Mouse (Mus musculus) liver, embryonic 11.5 days (tissue): ENCODE data around the gene Fos. TPM values are rescaled to one million over a fixed set of nuclear protein-coding genes. Genes with fewer than 3 reads are reported as not detected.

Experiments
- ATAC-seq: fragments of 200-750 bp; cut with Nextera tagmentation; replicated peaks from 2 replicates; pipeline ENCODE4 v1.8.0; 2017; ENCODE audit warnings: moderate number of reproducible peaks, mild to moderate bottlenecking, moderate TSS enrichment, moderate library complexity; ENCODE audit not compliant: low FRiP score
- DNase-seq: peaks from one replicate; pipeline ENCODE4 v3.0.0-alpha.2; 2017; ENCODE audit warnings: low spot score
- H3K27ac ChIP-seq: fragments of 300-500 bp; sonication (generic); 2 replicates; pipeline ENCODE4 v1.5.1; 2014; ENCODE audit warnings: mild to moderate bottlenecking, low read depth, low read length, control low read depth
- H3K27me3 ChIP-seq: fragments of 300-500 bp; sonication (generic); replicated peaks from 2 replicates; pipeline ENCODE4 v1.6.1; 2014; ENCODE audit warnings: low read length, mixed read lengths; ENCODE audit not compliant: control insufficient read depth, insufficient read depth
- H3K36me3 ChIP-seq: fragments of 300-500 bp; sonication (generic); 2 replicates; pipeline ENCODE4 v1.6.1; 2014; ENCODE audit warnings: mild to moderate bottlenecking, low read length, moderate library complexity, mixed read lengths; ENCODE audit not compliant: control insufficient read depth, insufficient read depth
- H3K4me1 ChIP-seq: fragments of 300-500 bp; sonication (generic); replicated peaks from 2 replicates; pipeline ENCODE4 v1.6.1; 2014; ENCODE audit warnings: low read length, mixed read lengths; ENCODE audit not compliant: control insufficient read depth, insufficient read depth
- H3K4me2 ChIP-seq: fragments of 300-500 bp; sonication (generic); 2 replicates; pipeline ENCODE4 v1.6.1; 2014; ENCODE audit warnings: mild to moderate bottlenecking, control low read depth, moderate library complexity
- H3K4me3 ChIP-seq: fragments of 300-500 bp; sonication (generic); 2 replicates; pipeline ENCODE4 v1.5.1; 2014; ENCODE audit warnings: low read depth, low read length, control low read depth
- H3K9ac ChIP-seq: fragments of 300-500 bp; sonication (generic); 2 replicates; pipeline ENCODE4 v1.6.1; 2014; ENCODE audit warnings: low read depth, low read length, control low read depth
- H3K9me3 ChIP-seq: fragments of 300-500 bp; sonication (generic); 2 replicates; pipeline ENCODE4 v1.6.1; 2016; ENCODE audit warnings: low read length, inconsistent platforms, mixed read lengths; ENCODE audit not compliant: control insufficient read depth
- WGBS: fragments of 180-500 bp; shearing (Covaris S2); extraction: QIAGEN DNeasy Blood & Tissue Kit; methylation state at CpG from one replicate; pipeline ENCODE4 v1.1.7; 2014; 5-methylcytosine and 5-hydroxymethylcytosine counted together
- polyA plus RNA-seq: library from polyadenylated mRNA; unstranded; fragments of >200 nt; fragmentation: Nextera tagmentation; extraction: Ambion mirVana; gene quantifications from 2 replicates; pipeline ENCODE4 v1.2.1, GENCODE M21; 2014

Gene Fos
- polyA plus RNA-seq, 1 experiment from 2014 or later: 1.6 TPM

DNA sequence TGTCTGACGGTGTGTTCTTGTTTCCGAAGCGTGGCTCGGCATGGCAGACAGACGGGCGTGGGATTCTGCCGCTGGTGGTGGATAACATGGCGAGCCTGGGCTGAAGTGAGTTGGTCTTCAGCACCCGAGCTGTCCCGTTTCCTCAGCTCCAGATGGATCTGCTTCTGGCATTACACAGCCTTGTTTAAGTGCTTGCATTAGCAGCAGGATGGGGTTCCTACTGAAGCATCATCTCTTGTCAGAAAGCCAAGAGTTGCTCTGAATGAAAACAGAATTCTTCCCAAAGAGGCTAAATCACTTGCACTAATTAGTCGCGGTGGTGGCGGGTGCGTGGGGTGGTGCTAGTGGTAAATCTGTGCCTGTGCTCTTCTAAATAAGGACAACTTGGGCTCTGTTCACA is 5.8 kb upstream of the Fos start:
- no peak overlapping the region for H3K27ac ChIP-seq
- H3K4me2 ChIP-seq: no peak overlapping the region
- ATAC-seq (no peak), DNase-seq (no peak)
- no peaks in the 10 kb centered on the region for H3K9me3 ChIP-seq
- no peak overlapping the region for H3K4me3 ChIP-seq
- WGBS: 84% methylated on average over 14 of the region's 14 CpGs
- peaks cover 10% of the 10 kb centered on the region for H3K4me1 ChIP-seq
- H3K36me3 ChIP-seq: no peaks in the 10 kb centered on the region
- H3K9ac ChIP-seq: no peak overlapping the region
- H3K27me3 ChIP-seq: peaks cover 31% of the 10 kb centered on the region

DNA sequence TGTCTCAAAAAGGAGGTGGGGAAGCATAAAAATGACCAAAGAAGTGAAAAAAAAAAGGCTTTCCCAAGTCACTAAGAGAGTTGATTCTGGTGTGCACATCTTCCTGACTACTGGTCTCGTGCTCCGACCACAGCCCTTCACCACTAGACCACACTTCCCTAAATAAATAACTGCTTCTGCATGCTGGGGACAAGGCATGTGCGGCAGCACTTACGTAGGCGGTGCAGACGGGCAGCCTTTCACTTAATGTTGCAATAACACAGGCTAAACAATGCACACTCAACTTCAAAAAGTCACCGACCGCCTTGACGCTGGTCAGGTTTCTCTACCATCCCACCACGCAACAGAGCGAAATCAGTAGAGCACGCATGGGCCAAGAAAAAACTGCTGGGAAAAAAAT is 5.0 kb upstream of the Fos start:
- Histone ChIP-seq H3K27ac (no peak overlapping the region), H3K4me3 (no peak overlapping the region), H3K27me3 (peaks cover 33% of the 10 kb centered on the region), H3K36me3 (no peaks in the 10 kb centered on the region), H3K9me3 (no peaks in the 10 kb centered on the region), H3K4me1 (peaks cover 16% of the 10 kb centered on the region), H3K4me2 (peak overlapping the region; percentile 31), H3K9ac (no peak overlapping the region)
- ATAC-seq (no peak), DNase-seq (no peak)
- WGBS: 47% methylated on average over 12 of the region's 12 CpGs

- DNase-seq: peak; percentile 69
- Histone ChIP-seq H3K27me3 (peaks cover 53% of the 10 kb centered on the region), H3K4me1 (peaks cover 29% of the 10 kb centered on the region)
These were observed 1.6 kb upstream of the Fos start for GRCm38 (mm10) chr12:85471920-85472655.

GRCm38 (mm10) chr12:85472656-85473410 is 857 bp upstream of the Fos start:
- under 1% methylated on average over 23 of the region's 23 CpGs for WGBS
- DNase-seq (no peak), ATAC-seq (no peak)
- Histone ChIP-seq H3K4me3 (peak overlapping the region; percentile 66), H3K36me3 (no peaks in the 10 kb centered on the region), H3K9me3 (no peaks in the 10 kb centered on the region), H3K4me2 (peak overlapping the region; percentile 100), H3K27me3 (peaks cover 48% of the 10 kb centered on the region), H3K9ac (peak overlapping the region; percentile 47; the same call in 1 of the 2 replicates), H3K4me1 (peaks cover 31% of the 10 kb centered on the region), H3K27ac (no peak overlapping the region)

More at GRCm38 (mm10) chr12:85471920-85472655, 1.6 kb upstream of the Fos start:
- Histone ChIP-seq H3K27ac (no peak overlapping the region), H3K36me3 (no peaks in the 10 kb centered on the region), H3K9me3 (no peaks in the 10 kb centered on the region), H3K4me2 (peak overlapping the region; percentile 100), H3K9ac (peak overlapping the region; percentile 47), H3K4me3 (peak overlapping the region; percentile 66)
- ATAC-seq: peak; percentile 48
- WGBS: under 1% methylated on average over 42 of the region's 42 CpGs

DNA sequence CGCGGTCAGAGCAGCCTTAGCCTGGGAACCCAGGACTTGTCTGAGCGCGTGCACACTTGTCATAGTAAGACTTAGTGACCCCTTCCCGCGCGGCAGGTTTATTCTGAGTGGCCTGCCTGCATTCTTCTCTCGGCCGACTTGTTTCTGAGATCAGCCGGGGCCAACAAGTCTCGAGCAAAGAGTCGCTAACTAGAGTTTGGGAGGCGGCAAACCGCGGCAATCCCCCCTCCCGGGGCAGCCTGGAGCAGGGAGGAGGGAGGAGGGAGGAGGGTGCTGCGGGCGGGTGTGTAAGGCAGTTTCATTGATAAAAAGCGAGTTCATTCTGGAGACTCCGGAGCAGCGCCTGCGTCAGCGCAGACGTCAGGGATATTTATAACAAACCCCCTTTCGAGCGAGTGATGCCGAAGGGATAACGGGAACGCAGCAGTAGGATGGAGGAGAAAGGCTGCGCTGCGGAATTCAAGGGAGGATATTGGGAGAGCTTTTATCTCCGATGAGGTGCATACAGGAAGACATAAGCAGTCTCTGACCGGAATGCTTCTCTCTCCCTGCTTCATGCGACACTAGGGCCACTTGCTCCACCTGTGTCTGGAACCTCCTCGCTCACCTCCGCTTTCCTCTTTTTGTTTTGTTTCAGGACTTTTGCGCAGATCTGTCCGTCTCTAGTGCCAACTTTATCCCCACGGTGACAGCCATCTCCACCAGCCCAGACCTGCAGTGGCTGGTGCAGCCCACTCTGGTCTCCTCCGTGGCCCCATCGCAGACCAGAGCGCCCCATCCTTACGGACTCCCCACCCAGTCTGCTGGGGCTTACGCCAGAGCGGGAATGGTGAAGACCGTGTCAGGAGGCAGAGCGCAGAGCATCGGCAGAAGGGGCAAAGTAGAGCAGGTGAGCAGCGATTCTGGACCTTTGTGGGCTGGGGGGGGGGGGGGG is 875 bp downstream of the Fos start:
- peak; percentile 48 for ATAC-seq
- Histone ChIP-seq H3K27ac (peak overlapping the region; percentile 61), H3K4me3 (peak overlapping the region; percentile 66), H3K27me3 (peaks cover 49% of the 10 kb centered on the region), H3K4me1 (peaks cover 31% of the 10 kb centered on the region), H3K9ac (peak overlapping the region; percentile 65), H3K36me3 (no peaks in the 10 kb centered on the region), H3K9me3 (no peaks in the 10 kb centered on the region), H3K4me2 (peak overlapping the region; percentile 100)
- under 1% methylated on average over 49 of the region's 49 CpGs for WGBS
- peak; percentile 50 for DNase-seq

GRCm38 (mm10) chr12:85475232-85475919 is 1.7 kb downstream of the Fos start:
- Histone ChIP-seq H3K27me3 (peaks cover 46% of the 10 kb centered on the region), H3K9me3 (no peaks in the 10 kb centered on the region), H3K4me2 (peak overlapping the region; percentile 100), H3K9ac (no peak overlapping the region), H3K4me1 (peaks cover 31% of the 10 kb centered on the region), H3K4me3 (peak overlapping the region; percentile 66), H3K36me3 (no peaks in the 10 kb centered on the region), H3K27ac (no peak overlapping the region)
- no peak for DNase-seq
- 21% methylated on average over 14 of the region's 16 CpGs for WGBS
- ATAC-seq: no peak

DNA sequence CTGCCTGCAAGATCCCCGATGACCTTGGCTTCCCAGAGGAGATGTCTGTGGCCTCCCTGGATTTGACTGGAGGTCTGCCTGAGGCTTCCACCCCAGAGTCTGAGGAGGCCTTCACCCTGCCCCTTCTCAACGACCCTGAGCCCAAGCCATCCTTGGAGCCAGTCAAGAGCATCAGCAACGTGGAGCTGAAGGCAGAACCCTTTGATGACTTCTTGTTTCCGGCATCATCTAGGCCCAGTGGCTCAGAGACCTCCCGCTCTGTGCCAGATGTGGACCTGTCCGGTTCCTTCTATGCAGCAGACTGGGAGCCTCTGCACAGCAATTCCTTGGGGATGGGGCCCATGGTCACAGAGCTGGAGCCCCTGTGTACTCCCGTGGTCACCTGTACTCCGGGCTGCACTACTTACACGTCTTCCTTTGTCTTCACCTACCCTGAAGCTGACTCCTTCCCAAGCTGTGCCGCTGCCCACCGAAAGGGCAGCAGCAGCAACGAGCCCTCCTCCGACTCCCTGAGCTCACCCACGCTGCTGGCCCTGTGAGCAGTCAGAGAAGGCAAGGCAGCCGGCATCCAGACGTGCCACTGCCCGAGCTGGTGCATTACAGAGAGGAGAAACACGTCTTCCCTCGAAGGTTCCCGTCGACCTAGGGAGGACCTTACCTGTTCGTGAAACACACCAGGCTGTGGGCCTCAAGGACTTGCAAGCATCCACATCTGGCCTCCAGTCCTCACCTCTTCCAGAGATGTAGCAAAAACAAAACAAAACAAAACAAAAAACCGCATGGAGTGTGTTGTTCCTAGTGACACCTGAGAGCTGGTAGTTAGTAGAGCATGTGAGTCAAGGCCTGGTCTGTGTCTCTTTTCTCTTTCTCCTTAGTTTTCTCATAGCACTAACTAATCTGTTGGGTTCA is 2.5 kb downstream of the Fos start:
- Histone ChIP-seq H3K4me3 (no peak overlapping the region), H3K36me3 (no peaks in the 10 kb centered on the region), H3K9me3 (no peaks in the 10 kb centered on the region), H3K4me2 (0 out of 2 replicates have a peak overlapping the region, but pooled peaks have one; percentile 1), H3K27ac (no peak overlapping the region), H3K27me3 (peaks cover 46% of the 10 kb centered on the region), H3K9ac (no peak overlapping the region), H3K4me1 (peaks cover 31% of the 10 kb centered on the region)
- ATAC-seq: no peak
- 63% methylated on average over 23 of the region's 23 CpGs for WGBS
- no peak for DNase-seq
